Mouse (Mus musculus) liver, embryonic 16.5 days (tissue): ENCODE results near the gene Serhl. TPM values are rescaled to one million over a fixed set of nuclear protein-coding genes. Genes with fewer than 3 reads are reported as not detected.
"Not testable (repeated sequence)": the region's sequence is repeated elsewhere in the genome, so short reads cannot be mapped to it uniquely, and the experiment has no call there.

ENCODE experiments used
- ATAC-seq: fragments of 200-750 bp; cut with Nextera tagmentation; 2 replicates; pipeline ENCODE4 v1.8.0; 2017; ENCODE audit warnings: low read depth, mild to moderate bottlenecking, moderate number of reproducible peaks, moderate library complexity
- H3K27ac ChIP-seq: fragments of 300-500 bp; sonication (generic); 2 replicates; pipeline ENCODE4 v1.5.1; 2014; ENCODE audit warnings: mild to moderate bottlenecking, low read length
- H3K27me3 ChIP-seq: fragments of 300-500 bp; sonication (generic); 2 replicates; pipeline ENCODE4 v1.6.1; 2014; ENCODE audit warnings: low read depth, low read length, mixed read lengths; ENCODE audit not compliant: control insufficient read depth, insufficient read depth
- H3K36me3 ChIP-seq: fragments of 300-500 bp; sonication (generic); 2 replicates; pipeline ENCODE4 v1.6.1; 2014; ENCODE audit warnings: mild to moderate bottlenecking; ENCODE audit not compliant: control insufficient read depth, insufficient read depth
- H3K4me1 ChIP-seq: fragments of 300-500 bp; sonication (generic); 2 replicates; pipeline ENCODE4 v1.6.1; 2014; ENCODE audit warnings: low read depth, low read length, mixed read lengths; ENCODE audit not compliant: control insufficient read depth
- H3K4me2 ChIP-seq: fragments of 300-500 bp; sonication (generic); 2 replicates; pipeline ENCODE4 v1.6.1; 2014; ENCODE audit warnings: low read depth, low read length, mixed read lengths
- H3K4me3 ChIP-seq: fragments of 300-500 bp; sonication (generic); 2 replicates; pipeline ENCODE4 v1.5.1; 2014; ENCODE audit warnings: low read depth, mild to moderate bottlenecking, low read length
- H3K9ac ChIP-seq: fragments of 300-500 bp; sonication (generic); 2 replicates; pipeline ENCODE4 v1.6.1; 2014; ENCODE audit warnings: low read depth, low read length
- H3K9me3 ChIP-seq: fragments of 300-500 bp; sonication (generic); replicated peaks from 2 replicates; pipeline ENCODE4 v1.6.1; 2016; ENCODE audit warnings: low read length; ENCODE audit not compliant: control insufficient read depth
- WGBS: fragments of 180-500 bp; shearing (Covaris S2); extraction: QIAGEN DNeasy Blood & Tissue Kit; methylation state at CpG from one replicate; pipeline ENCODE4 v1.1.7; 2014; ENCODE audit not compliant: insufficient replicate concordance; 5-methylcytosine and 5-hydroxymethylcytosine counted together
- polyA plus RNA-seq: library from polyadenylated mRNA; unstranded; fragments of >200 nt; fragmentation: Nextera tagmentation; extraction: Ambion mirVana; gene quantifications from 2 replicates; pipeline ENCODE4 v1.2.1, GENCODE M21; 2015

Serhl gene
- 15.8 and 16.6 TPM in 2 replicates for polyA plus RNA-seq

GRCm38 (mm10) chr15:83089429-83089605, at the start of gene Serhl:
Serhl (plus strand) TSS chr15:83089506.
- Histone ChIP-seq H3K27ac (no peak within 1 kb of the TSS), H3K27me3 (peaks cover 9% of the 10 kb centered on the region), H3K4me3 (0 out of 2 replicates have a peak within 1 kb of the TSS, but pooled peaks have one; percentile 2), H3K4me2 (peak within 1 kb of the TSS; percentile 26; the same call in 1 of the 2 replicates), H3K36me3 (no peaks in the 10 kb centered on the region), H3K9me3 (no peaks in the 10 kb centered on the region), H3K9ac (no peak within 1 kb of the TSS), H3K4me1 (peaks cover 6% of the 10 kb centered on the region)
- 32% methylated on average over 7 of the region's 7 CpGs for WGBS
- ATAC-seq = no peak

DNA sequence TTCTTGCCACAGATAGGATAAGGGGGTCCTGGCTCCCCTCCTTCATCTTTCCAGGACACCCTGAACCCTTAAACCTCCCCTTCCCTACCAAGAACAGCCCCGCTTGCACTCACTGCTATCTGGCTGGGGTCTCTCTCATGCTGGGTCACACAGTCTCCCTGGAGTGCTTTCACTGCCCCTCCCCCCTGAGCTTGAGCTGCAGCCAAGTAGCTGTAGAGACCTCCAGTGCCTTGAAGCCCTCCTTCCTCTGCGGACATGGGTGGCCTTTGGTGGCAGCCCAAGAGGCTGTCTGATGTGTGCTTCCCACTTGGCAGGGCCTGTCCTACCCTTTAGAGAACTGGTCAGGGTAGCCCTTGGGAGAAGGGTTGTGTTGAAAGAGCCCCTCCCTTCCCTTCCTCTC, 49.1 kb upstream of the Serhl start:
- Histone ChIP-seq H3K4me3 (no peak overlapping the region), H3K9ac (no peak overlapping the region)

DNA sequence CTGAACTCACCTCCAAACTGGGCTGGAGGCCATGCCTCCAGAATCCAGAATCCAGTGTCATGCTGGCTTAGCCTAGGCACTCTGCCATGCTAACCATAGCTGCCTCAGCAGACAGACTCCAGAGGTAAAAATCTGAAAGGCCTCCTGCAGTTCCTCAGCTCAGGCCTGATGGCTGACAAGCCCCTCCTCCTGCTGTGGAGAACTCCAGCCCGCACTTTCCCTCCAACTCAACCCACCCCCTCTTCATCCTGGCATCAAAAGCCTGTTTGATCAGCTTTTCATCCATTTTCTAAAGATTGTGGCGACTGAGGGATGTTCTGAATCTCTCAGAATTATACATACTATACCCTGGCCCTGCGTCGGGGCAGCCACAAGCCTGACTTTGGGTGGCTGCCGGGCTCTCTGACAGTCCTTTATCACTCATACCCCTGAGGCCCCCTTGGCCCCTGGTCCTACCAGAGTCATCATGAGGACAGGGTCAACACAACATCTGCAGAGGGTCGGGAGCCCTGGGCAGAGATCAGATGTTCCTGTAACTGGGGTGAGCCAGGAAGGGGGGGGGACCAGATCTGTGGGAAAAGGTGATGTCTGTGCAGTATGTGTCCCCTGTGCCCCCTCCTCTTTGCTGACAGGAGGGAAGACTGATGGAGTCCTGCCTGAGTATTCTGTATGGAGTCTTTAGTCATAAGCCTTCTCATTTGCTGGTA, 46.5 kb upstream of the Serhl start:
- Histone ChIP-seq H3K36me3 (no peaks in the 10 kb centered on the region), H3K4me3 (no peak overlapping the region), H3K27ac (no peak overlapping the region), H3K4me2 (no peak overlapping the region), H3K9ac (no peak overlapping the region), H3K4me1 (no peaks in the 10 kb centered on the region), H3K27me3 (no peaks in the 10 kb centered on the region), H3K9me3 (no peaks in the 10 kb centered on the region; the same call in 1 of the 2 replicates)
- WGBS = 32% methylated on average over 6 of the region's 6 CpGs
- ATAC-seq = no peak

More for the DNA sequence above, 49.1 kb upstream of the Serhl start:
- no peaks in the 10 kb centered on the region for H3K27me3 ChIP-seq
- no peaks in the 10 kb centered on the region for H3K9me3 ChIP-seq
- no peaks in the 10 kb centered on the region for H3K36me3 ChIP-seq
- no peak for ATAC-seq
- H3K27ac ChIP-seq = no peak overlapping the region
- WGBS = 51% methylated on average over 2 of the region's 2 CpGs
- no peaks in the 10 kb centered on the region for H3K4me1 ChIP-seq
- H3K4me2 ChIP-seq = no peak overlapping the region

DNA sequence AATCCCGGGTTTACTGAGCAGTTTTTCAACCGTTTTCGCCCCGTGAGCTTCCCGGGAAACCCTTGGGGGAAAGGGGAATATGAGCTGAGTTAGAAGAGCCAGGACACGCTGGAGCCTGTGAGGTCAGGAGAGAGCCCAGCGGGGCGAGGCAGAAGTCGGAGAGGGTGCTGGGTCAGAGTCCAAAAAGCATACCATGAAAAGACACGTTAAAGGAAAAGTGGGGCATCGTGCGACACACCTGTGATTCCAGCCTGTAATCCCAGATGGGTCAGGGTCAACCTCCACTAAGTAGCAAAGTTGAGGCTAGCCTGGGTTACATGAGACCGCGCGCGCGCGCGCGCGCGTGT, 46.0 kb upstream of the Serhl start:
- no peak overlapping the region for H3K4me3 ChIP-seq
- H3K9me3 ChIP-seq = no peaks in the 10 kb centered on the region; the same call in 1 of the 2 replicates
- WGBS = 64% methylated on average over 22 of the region's 22 CpGs
- no peaks in the 10 kb centered on the region for H3K27me3 ChIP-seq
- H3K27ac ChIP-seq = no peak overlapping the region
- no peaks in the 10 kb centered on the region for H3K36me3 ChIP-seq
- no peak overlapping the region for H3K4me2 ChIP-seq
- ATAC-seq = no peak
- H3K9ac ChIP-seq = no peak overlapping the region
- no peaks in the 10 kb centered on the region for H3K4me1 ChIP-seq

DNA sequence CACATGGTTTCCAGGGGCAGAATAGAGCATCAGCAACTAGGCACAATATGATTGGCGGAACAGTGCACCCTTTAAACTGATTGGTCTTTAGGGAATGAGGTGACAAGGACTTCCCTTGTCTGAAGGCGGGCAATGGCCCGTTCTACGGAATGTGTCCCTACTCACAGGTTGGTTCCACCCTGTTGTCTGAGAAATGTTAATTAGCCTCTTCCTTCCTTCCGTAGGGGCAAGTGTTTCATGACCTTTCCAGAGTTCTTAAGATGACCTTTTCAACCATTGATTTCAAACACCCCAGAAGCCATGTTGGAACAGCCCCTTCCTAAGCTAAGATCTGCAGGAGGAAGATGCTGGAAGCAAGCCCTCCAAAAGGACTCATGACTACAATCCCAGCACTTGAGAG, 43.7 kb upstream of the Serhl start:
- H3K4me1 ChIP-seq, H3K9me3 ChIP-seq, H3K4me3 ChIP-seq, ATAC-seq, H3K27me3 ChIP-seq, H3K9ac ChIP-seq, H3K27ac ChIP-seq, H3K4me2 ChIP-seq, H3K36me3 ChIP-seq: not testable (repeated sequence)
- 78% methylated on average over 5 of the region's 5 CpGs for WGBS

DNA sequence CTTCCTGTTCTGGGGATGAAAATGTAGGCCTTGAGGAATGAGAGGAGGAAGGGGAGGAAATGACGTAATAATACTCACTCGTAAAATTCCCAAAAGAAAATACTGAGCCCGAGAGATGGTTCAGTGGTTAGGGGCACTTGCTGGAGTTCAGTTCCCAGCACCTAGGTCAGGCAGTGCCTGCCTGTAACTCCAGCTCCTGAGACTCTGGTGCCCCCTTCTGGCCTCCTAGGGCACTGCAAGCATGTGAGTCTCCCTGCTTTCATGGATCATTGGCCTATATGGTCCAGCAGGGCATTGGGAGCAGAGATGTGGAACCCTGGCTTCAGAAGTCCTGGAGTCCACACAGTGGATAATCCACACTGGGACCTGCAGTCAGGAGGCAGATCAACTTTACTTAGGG, 43.0 kb upstream of the Serhl start:
- Histone ChIP-seq H3K27ac (no peak overlapping the region), H3K27me3 (no peaks in the 10 kb centered on the region), H3K4me1 (no peaks in the 10 kb centered on the region), H3K4me2 (no peak overlapping the region), H3K9ac (no peak overlapping the region), H3K9me3 (no peaks in the 10 kb centered on the region; the same call in 1 of the 2 replicates), H3K36me3 (no peaks in the 10 kb centered on the region), H3K4me3 (no peak overlapping the region)
- no peak for ATAC-seq
- WGBS = 71% methylated on average over 3 of the region's 3 CpGs

DNA sequence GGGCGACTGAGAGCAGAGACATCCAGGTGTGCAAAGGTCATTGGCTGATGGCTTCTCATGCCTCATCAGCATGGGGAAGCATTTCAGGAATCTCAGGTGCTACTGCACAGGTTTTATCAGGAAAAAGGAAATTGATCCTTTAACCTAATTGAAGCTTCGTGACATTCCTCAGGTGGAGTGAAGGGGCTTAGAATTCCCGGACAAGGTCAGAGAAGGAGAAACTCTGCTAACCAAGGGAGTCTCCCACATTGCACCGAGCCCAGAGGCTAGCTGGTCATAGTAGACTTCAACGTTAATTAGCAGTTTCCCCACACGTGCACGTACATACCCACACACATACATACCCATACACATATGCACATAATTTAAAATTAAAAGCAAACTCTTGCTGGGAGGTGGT, 42.6 kb upstream of the Serhl start:
- Histone ChIP-seq H3K9ac (no peak overlapping the region), H3K4me2 (no peak overlapping the region), H3K4me3 (no peak overlapping the region), H3K27me3 (no peaks in the 10 kb centered on the region), H3K4me1 (no peaks in the 10 kb centered on the region), H3K27ac (no peak overlapping the region), H3K9me3 (no peaks in the 10 kb centered on the region; the same call in 1 of the 2 replicates), H3K36me3 (no peaks in the 10 kb centered on the region)
- ATAC-seq = no peak
- WGBS = 73% methylated on average over 7 of the region's 7 CpGs

GRCm38 (mm10) chr15:83052341-83053104, 36.8 kb upstream of the Serhl start:
- no peak for ATAC-seq
- Histone ChIP-seq H3K4me2 (no peak overlapping the region), H3K4me1 (no peaks in the 10 kb centered on the region; the same call in 1 of the 2 replicates), H3K9ac (no peak overlapping the region), H3K9me3 (no peaks in the 10 kb centered on the region), H3K36me3 (no peaks in the 10 kb centered on the region), H3K27ac (no peak overlapping the region), H3K27me3 (peaks cover 21% of the 10 kb centered on the region), H3K4me3 (no peak overlapping the region)
- WGBS = 58% methylated on average over 6 of the region's 6 CpGs

DNA sequence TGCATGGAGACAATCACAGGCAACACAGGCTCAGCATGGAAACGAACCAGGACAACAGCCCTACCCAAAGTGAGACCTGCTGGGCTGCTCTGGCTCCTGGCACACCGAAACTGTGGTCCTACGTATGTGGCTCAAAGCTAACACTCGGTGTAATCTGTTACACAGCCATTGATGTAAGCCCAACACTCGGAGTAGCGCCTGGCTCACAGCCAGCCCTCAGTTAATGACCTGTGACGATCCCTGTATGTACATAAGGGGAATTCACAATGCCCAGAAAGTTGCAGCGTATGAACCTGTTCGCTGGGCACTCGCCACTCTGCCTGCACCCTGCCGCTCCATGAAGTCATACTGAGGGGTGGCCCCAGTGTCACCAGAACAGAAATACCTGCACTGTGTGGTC, 36.0 kb upstream of the Serhl start:
- H3K27me3 ChIP-seq = peaks cover 22% of the 10 kb centered on the region
- no peaks in the 10 kb centered on the region; the same call in 1 of the 2 replicates for H3K4me1 ChIP-seq
- ATAC-seq = no peak
- WGBS = 55% methylated on average over 11 of the region's 11 CpGs
- no peak overlapping the region for H3K9ac ChIP-seq
- H3K36me3 ChIP-seq = no peaks in the 10 kb centered on the region
- no peak overlapping the region for H3K4me2 ChIP-seq
- no peak overlapping the region for H3K27ac ChIP-seq
- H3K4me3 ChIP-seq = no peak overlapping the region
- H3K9me3 ChIP-seq = no peaks in the 10 kb centered on the region
